Mouse (Mus musculus) myocyte (in vitro differentiated cells): ENCODE data around the gene Gm3159.
"Not testable (repeated sequence)": the region's sequence is repeated elsewhere in the genome, so short reads cannot be mapped to it uniquely, and the experiment has no call there.

ENCODE experiments used
- MAX ChIP-seq: IDR thresholded peaks from one replicate; pipeline ENCODE4 v1.6.1; 2011; ENCODE audit warnings: low read depth, mild to moderate bottlenecking, control low read depth
- MYOG ChIP-seq, 3 experiments: IDR thresholded peaks; one replicate each; pipeline ENCODE4 v1.6.1; 2011; ENCODE audit warnings: control low read depth in 2 of 3, low read depth in 2 of 3, mild to moderate bottlenecking in 2 of 3; ENCODE audit not compliant: insufficient read length in 2 of 3, control insufficient read depth in 1 of 3, insufficient read depth in 1 of 3
- POLR2A ChIP-seq: IDR thresholded peaks from one replicate; pipeline ENCODE4 v1.6.1; 2011; ENCODE audit warnings: low read depth, mild to moderate bottlenecking, control low read depth, moderate library complexity; ENCODE audit not compliant: insufficient read length
- REST ChIP-seq: IDR thresholded peaks from one replicate; pipeline ENCODE4 v1.6.1; 2011; ENCODE audit warnings: mild to moderate bottlenecking, control low read depth, moderate library complexity; ENCODE audit not compliant: insufficient read depth, insufficient read length
- TCF12 ChIP-seq: IDR thresholded peaks from one replicate; pipeline ENCODE4 v1.6.1; 2011; ENCODE audit warnings: mild to moderate bottlenecking, control low read depth; ENCODE audit not compliant: poor library complexity, insufficient read depth, severe bottlenecking
- TCF3 ChIP-seq: IDR thresholded peaks from one replicate; pipeline ENCODE4 v1.6.1; 2011; ENCODE audit warnings: low read depth, control low read depth; ENCODE audit not compliant: insufficient read length
- USF1 ChIP-seq: IDR thresholded peaks from one replicate; pipeline ENCODE4 v1.6.1; 2011; ENCODE audit warnings: low read depth, mild to moderate bottlenecking, control low read depth, moderate library complexity

DNA sequence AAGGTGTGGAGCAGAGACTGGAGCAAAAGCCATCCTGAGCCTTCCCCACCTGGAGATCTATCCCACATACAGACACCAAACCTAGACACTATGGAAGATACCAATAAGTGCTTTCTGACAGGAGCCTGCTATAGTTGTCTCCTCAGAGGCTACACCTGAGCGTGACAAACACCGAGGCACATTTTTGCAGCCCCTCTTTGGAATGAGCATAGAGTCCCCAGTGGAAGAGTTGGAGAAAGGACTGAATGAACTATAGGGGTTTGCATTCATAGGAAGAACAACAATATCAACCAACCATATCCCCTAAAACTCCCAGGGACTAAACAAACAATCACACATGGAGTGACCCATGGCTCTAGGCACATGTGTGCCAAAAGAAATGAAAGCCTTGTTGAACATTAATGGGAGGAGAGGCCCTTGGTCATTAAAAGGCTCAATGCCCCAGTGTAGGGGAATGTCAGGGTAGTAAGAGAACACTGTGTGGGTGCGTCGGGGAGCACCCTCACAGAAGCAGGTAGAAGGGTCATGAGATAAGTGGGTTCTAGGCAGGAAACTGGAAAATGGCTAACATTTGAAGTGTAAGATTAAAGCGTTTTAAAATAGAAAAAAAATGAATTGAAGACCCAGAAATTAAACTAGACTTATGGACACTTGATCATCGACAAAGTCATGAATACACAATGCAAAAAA lies 4.3 kb upstream of the Gm3159 start:
- TF ChIP-seq POLR2A; USF1; TCF3; REST; MAX; TCF12; MYOG (IDR thresholded peaks at IDR 0.05; ENCODE audit: control insufficient read depth in 1 of 3, insufficient read depth in 1 of 3, insufficient read length in 2 of 3, low read depth in 2 of 3): not testable (repeated sequence)
